Mouse (Mus musculus) heart, embryonic 12.5 days (tissue): ENCODE measurements around the gene Gm11172. TPM values are rescaled to one million over a fixed set of nuclear protein-coding genes. Genes with fewer than 3 reads are reported as not detected.
A peak's percentile ranks its signal among the peaks of the same experiment; 100 is the strongest.

ENCODE experiments used
- ATAC-seq: fragments of 200-750 bp; cut with Nextera tagmentation; 2 replicates; pipeline ENCODE4 v1.8.0; 2017; ENCODE audit warnings: moderate TSS enrichment, moderate library complexity; ENCODE audit not compliant: insufficient number of reproducible peaks, low FRiP score
- H3K27ac ChIP-seq: fragments of 300-500 bp; sonication (generic); 2 replicates; pipeline ENCODE4 v1.5.1; 2016; ENCODE audit warnings: mild to moderate bottlenecking, moderate library complexity; ENCODE audit not compliant: poor library complexity, severe bottlenecking
- H3K27me3 ChIP-seq: fragments of 300-500 bp; sonication (generic); replicated peaks from 2 replicates; pipeline ENCODE4 v1.6.1; 2016; ENCODE audit warnings: mild to moderate bottlenecking, moderate library complexity
- H3K36me3 ChIP-seq: fragments of 300-500 bp; sonication (generic); 2 replicates; pipeline ENCODE4 v1.6.1; 2016; ENCODE audit warnings: mild to moderate bottlenecking, moderate library complexity
- H3K4me1 ChIP-seq: fragments of 300-500 bp; sonication (generic); replicated peaks from 2 replicates; pipeline ENCODE4 v1.6.1; 2016; ENCODE audit warnings: mild to moderate bottlenecking
- H3K4me2 ChIP-seq: fragments of 300-500 bp; sonication (generic); 2 replicates; pipeline ENCODE4 v1.6.1; 2016; ENCODE audit warnings: mild to moderate bottlenecking, moderate library complexity
- H3K4me3 ChIP-seq: fragments of 300-500 bp; sonication (generic); 2 replicates; pipeline ENCODE4 v1.5.1; 2016; ENCODE audit warnings: mild to moderate bottlenecking
- H3K9ac ChIP-seq: fragments of 300-500 bp; sonication (generic); 2 replicates; pipeline ENCODE4 v1.6.1; 2016; ENCODE audit warnings: mild to moderate bottlenecking, moderate library complexity
- H3K9me3 ChIP-seq: fragments of 300-500 bp; sonication (generic); replicated peaks from 2 replicates; pipeline ENCODE4 v1.6.1; 2016; ENCODE audit warnings: mild to moderate bottlenecking, moderate library complexity
- WGBS: fragments of 180-500 bp; shearing (Covaris S2); methylation state at CpG from one replicate; pipeline ENCODE4 v1.1.7; 2016; 5-methylcytosine and 5-hydroxymethylcytosine counted together
- polyA plus RNA-seq: library from polyadenylated mRNA; unstranded; fragments of >200 nt; fragmentation: Nextera tagmentation; extraction: Ambion mirVana; gene quantifications from 2 replicates; pipeline ENCODE4 v1.2.1, GENCODE M21; 2016

Gm11172 gene
- polyA plus RNA-seq, 1 experiment from 2014 or later: not detected

DNA sequence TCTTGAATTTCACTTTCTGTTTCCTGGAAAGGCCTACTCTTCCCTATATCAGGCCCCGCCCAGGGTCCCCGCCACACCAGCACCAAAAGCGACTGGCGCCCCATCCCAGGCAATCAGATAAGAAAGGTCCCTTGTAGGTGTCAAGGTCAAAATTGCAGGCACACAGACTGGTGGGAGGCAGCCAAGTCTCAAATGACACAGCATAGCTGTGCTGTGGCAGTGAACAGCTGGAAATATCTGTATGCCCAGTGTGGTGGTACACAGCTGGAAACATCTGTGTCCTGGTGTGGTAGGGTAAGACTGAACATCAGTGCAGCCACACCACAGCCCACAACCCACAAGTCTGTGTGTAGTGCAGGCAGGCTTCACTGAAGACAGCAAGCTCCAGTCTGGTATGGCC is 2.1 kb downstream of the Gm11172 start:
- 37% methylated on average over 4 of the region's 4 CpGs for WGBS
- no peaks in the 10 kb centered on the region for H3K36me3 ChIP-seq
- H3K4me1 ChIP-seq: peaks cover 35% of the 10 kb centered on the region
- H3K4me2 ChIP-seq: no peak overlapping the region
- no peaks in the 10 kb centered on the region for H3K27me3 ChIP-seq
- no peak overlapping the region for H3K27ac ChIP-seq
- ATAC-seq: no peak
- H3K4me3 ChIP-seq: no peak overlapping the region
- H3K9me3 ChIP-seq: no peaks in the 10 kb centered on the region
- H3K9ac ChIP-seq: no peak overlapping the region

- 83% methylated on average over 4 of the region's 4 CpGs for WGBS
These were observed 5.9 kb downstream of the Gm11172 start for GRCm38 (mm10) chr16:10818579-10819135.

GRCm38 (mm10) chr16:10819966-10820365 is 7.3 kb downstream of the Gm11172 start:
- Histone ChIP-seq H3K9me3 (peaks cover 3% of the 10 kb centered on the region), H3K4me3 (no peak overlapping the region), H3K36me3 (no peaks in the 10 kb centered on the region), H3K27me3 (no peaks in the 10 kb centered on the region), H3K4me1 (peaks cover 26% of the 10 kb centered on the region), H3K27ac (no peak overlapping the region), H3K4me2 (no peak overlapping the region), H3K9ac (no peak overlapping the region)
- no peak for ATAC-seq
- WGBS: 35% methylated on average over 3 of the region's 3 CpGs

More at GRCm38 (mm10) chr16:10818579-10819135, 5.9 kb downstream of the Gm11172 start:
- H3K36me3 ChIP-seq: no peaks in the 10 kb centered on the region
- no peak overlapping the region for H3K4me2 ChIP-seq
- peaks cover 3% of the 10 kb centered on the region for H3K9me3 ChIP-seq
- no peaks in the 10 kb centered on the region for H3K27me3 ChIP-seq
- no peak overlapping the region for H3K9ac ChIP-seq
- H3K4me3 ChIP-seq: no peak overlapping the region
- H3K27ac ChIP-seq: no peak overlapping the region
- no peak for ATAC-seq
- H3K4me1 ChIP-seq: peaks cover 33% of the 10 kb centered on the region

- Histone ChIP-seq H3K9me3 (peaks cover 3% of the 10 kb centered on the region), H3K4me3 (no peak overlapping the region), H3K4me2 (no peak overlapping the region), H3K36me3 (no peaks in the 10 kb centered on the region), H3K27ac (no peak overlapping the region), H3K27me3 (no peaks in the 10 kb centered on the region), H3K4me1 (peaks cover 23% of the 10 kb centered on the region), H3K9ac (no peak overlapping the region)
- no peak for ATAC-seq
- WGBS: 49% methylated on average over 4 of the region's 4 CpGs
These were observed 8.7 kb downstream of the Gm11172 start for GRCm38 (mm10) chr16:10821387-10821786.

- Histone ChIP-seq H3K27me3 (no peaks in the 10 kb centered on the region), H3K4me1 (peaks cover 13% of the 10 kb centered on the region), H3K4me3 (no peak overlapping the region), H3K27ac (no peak overlapping the region), H3K36me3 (no peaks in the 10 kb centered on the region), H3K9me3 (peaks cover 3% of the 10 kb centered on the region), H3K4me2 (no peak overlapping the region), H3K9ac (no peak overlapping the region)
- WGBS: 69% methylated on average over 1 of the region's 1 CpGs
- no peak for ATAC-seq
These were observed 11.8 kb downstream of the Gm11172 start for GRCm38 (mm10) chr16:10824536-10824935.

- Histone ChIP-seq H3K4me3 (no peak overlapping the region), H3K4me1 (no peaks in the 10 kb centered on the region; the same call in 1 of the 2 replicates), H3K9ac (no peak overlapping the region), H3K4me2 (no peak overlapping the region), H3K27ac (no peak overlapping the region), H3K27me3 (no peaks in the 10 kb centered on the region), H3K36me3 (no peaks in the 10 kb centered on the region), H3K9me3 (peaks cover 3% of the 10 kb centered on the region)
- no peak for ATAC-seq
- WGBS: 75% methylated on average over 4 of the region's 4 CpGs
These were observed 13.1 kb downstream of the Gm11172 start for GRCm38 (mm10) chr16:10825840-10826239.

- no peaks in the 10 kb centered on the region for H3K27me3 ChIP-seq
- WGBS: 89% methylated on average over 9 of the region's 9 CpGs
- no peaks in the 10 kb centered on the region; the same call in 1 of the 2 replicates for H3K4me1 ChIP-seq
- no peak for ATAC-seq
- H3K9ac ChIP-seq: no peak overlapping the region
- no peak overlapping the region for H3K27ac ChIP-seq
- no peak overlapping the region for H3K4me3 ChIP-seq
- peaks cover 3% of the 10 kb centered on the region for H3K9me3 ChIP-seq
- no peak overlapping the region for H3K4me2 ChIP-seq
- no peaks in the 10 kb centered on the region for H3K36me3 ChIP-seq
These were observed 14.6 kb downstream of the Gm11172 start for GRCm38 (mm10) chr16:10827269-10827668.

DNA sequence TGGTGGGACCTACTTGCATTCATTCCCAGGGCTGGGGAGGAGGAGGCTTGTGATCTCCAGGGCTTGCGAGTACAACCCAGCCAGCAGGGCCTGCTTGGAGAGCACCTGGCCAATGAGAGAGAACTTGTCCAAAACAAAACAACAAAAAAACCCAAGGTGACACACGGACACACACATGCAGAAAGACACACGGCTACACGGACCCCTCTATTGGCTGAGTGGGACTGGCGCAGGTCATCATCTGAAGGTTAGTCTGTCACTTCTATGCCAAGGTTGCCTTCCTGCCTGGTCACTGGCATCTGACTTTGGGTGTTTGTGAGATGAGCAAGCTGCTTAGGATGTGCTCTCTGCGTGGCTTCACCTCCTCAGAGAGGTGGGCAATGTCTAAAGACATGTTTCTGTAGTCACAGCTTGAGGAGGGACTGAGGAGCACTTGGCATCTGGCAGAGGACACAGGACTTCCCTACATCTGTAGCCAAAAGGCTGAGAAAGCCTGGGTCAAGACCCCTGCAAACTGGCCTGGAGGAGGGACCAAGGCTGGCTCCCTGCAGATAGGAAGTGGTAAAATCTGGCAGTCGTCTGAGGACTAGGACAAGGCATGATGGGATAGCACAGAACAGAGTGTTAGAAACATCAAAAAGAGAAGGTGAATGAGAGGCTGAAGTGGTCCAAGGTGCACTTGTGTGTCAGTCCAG is 15.2 kb downstream of the Gm11172 start:
- Histone ChIP-seq H3K9ac (no peak overlapping the region), H3K9me3 (peaks cover 3% of the 10 kb centered on the region), H3K27ac (no peak overlapping the region), H3K27me3 (no peaks in the 10 kb centered on the region), H3K4me3 (no peak overlapping the region), H3K4me1 (no peaks in the 10 kb centered on the region; the same call in 1 of the 2 replicates), H3K4me2 (no peak overlapping the region), H3K36me3 (no peaks in the 10 kb centered on the region)
- ATAC-seq: no peak
- WGBS: 72% methylated on average over 7 of the region's 7 CpGs

DNA sequence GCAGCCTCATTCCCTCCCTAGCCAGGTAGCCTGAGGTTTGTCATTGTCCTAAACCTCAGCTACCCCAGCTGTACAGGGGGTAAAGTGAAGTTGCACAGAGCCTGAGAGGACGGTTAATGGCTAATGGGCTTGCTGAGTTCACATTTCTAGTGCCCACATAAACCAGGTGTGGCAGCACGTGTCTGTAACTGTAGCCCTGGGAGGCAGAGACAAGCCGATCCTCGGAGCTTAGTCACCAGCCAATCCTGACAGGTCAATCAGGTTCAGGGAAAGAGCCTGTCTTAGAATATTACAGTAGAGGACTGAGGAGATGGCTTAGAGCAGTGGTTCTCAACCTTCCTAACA is 15.7 kb downstream of the Gm11172 start:
- no peak overlapping the region for H3K9ac ChIP-seq
- H3K9me3 ChIP-seq: peaks cover under 1% of the 10 kb centered on the region; the same call in 1 of the 2 replicates
- 70% methylated on average over 4 of the region's 4 CpGs for WGBS
- no peaks in the 10 kb centered on the region; the same call in 1 of the 2 replicates for H3K4me1 ChIP-seq
- no peak overlapping the region for H3K4me2 ChIP-seq
- no peaks in the 10 kb centered on the region for H3K36me3 ChIP-seq
- ATAC-seq: no peak
- H3K4me3 ChIP-seq: no peak overlapping the region
- no peaks in the 10 kb centered on the region for H3K27me3 ChIP-seq
- H3K27ac ChIP-seq: no peak overlapping the region

DNA sequence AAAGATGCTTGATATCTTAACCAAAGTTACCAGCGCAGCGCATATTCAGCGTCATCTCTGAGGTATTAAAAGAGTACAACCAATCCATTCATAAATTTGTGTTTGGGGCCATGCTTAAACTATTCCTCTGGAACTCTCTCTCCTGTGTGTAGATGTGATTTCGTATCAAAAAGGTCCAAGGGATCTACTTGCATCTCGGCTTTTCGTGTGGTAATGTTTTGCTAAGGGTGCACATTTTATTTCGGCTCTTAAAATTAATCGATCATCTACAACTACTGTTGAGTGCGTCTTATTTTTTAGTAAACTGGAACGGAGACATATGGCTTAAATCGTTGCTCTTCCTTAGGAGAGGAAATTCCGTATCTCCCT is 21.8 kb downstream of the Gm11172 start:
- no peaks in the 10 kb centered on the region for H3K27me3 ChIP-seq
- peak overlapping the region; percentile 91; the same call in 1 of the 2 replicates for H3K9ac ChIP-seq
- no peaks in the 10 kb centered on the region for H3K9me3 ChIP-seq
- H3K4me2 ChIP-seq: peak overlapping the region; percentile 89
- H3K4me1 ChIP-seq: peaks cover 37% of the 10 kb centered on the region
- H3K4me3 ChIP-seq: peak overlapping the region; percentile 90
- WGBS: 6% methylated on average over 12 of the region's 12 CpGs
- ATAC-seq: no peak
- no peaks in the 10 kb centered on the region for H3K36me3 ChIP-seq
- no peak overlapping the region for H3K27ac ChIP-seq

- peak; percentile 92 for ATAC-seq
- H3K4me1 ChIP-seq: peaks cover 43% of the 10 kb centered on the region
These were observed 22.3 kb downstream of the Gm11172 start, which contains the start of gene Rmi2 for GRCm38 (mm10) chr16:10834911-10835587. TSS of gene Rmi2 (plus strand) at chr16:10835059.

More at GRCm38 (mm10) chr16:10834911-10835587, 22.3 kb downstream of the Gm11172 start, which contains the start of gene Rmi2:
- Histone ChIP-seq H3K36me3 (no peaks in the 10 kb centered on the region), H3K9me3 (no peaks in the 10 kb centered on the region), H3K4me2 (peak within 1 kb of the TSS; percentile 89), H3K27ac (peak within 1 kb of the TSS; percentile 75), H3K4me3 (peak within 1 kb of the TSS; percentile 90), H3K27me3 (no peaks in the 10 kb centered on the region), H3K9ac (peak within 1 kb of the TSS; percentile 91)
- under 1% methylated on average over 68 of the region's 69 CpGs for WGBS
